Mouse (Mus musculus) ES-CJ7 (cell line): Measurements from ENCODE around the gene Spats2.
"Not testable (repeated sequence)": the region's sequence is repeated elsewhere in the genome, so short reads cannot be mapped to it uniquely, and the experiment has no call there.

Source experiments
- DNase-seq: peaks from one replicate; pipeline ENCODE4 v3.0.0; 2011; ENCODE audit warnings: low read depth, low spot score

The Spats2 gene

DNA sequence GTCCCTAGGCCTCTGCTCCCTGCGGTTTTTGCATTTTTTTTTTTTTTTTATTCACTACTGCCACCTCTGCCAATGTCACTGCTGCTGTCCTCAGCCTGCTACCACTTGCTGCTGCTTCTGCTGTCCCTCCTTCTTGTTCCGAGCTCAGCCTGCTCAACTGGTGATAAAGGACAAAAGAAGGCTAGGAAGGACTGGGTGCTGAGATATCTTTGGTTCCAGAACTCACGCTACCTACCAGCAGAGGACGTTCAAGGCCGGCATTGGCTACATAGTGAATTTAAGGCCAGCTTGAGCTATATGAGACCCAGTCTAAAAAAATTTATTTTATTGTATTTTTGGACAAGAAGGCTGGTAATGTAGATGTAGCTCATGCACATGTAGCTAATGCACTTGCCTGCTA is 12.7 kb downstream of the Spats2 start:
- no peak for DNase-seq

DNA sequence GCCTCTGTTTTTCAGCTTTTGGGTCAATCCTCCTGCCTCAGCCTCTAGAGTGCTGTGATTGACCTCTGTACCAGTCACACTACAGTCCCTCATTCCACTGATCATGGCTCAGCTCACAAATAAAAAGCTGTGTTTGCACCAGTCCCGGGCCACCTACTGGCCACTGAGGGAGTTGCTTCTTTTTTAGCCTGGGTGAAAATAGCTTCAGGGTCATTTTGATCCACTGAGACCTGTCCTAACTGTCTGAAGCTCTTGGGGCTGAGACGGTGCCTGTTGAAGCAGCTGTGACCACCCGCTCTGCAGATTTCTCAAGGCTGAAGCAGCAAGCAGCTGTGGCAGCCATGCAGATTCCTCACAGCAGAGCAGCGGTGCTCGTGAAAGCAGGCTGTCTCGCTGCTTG is 14.0 kb downstream of the Spats2 start:
- peak; percentile 62 for DNase-seq

DNA sequence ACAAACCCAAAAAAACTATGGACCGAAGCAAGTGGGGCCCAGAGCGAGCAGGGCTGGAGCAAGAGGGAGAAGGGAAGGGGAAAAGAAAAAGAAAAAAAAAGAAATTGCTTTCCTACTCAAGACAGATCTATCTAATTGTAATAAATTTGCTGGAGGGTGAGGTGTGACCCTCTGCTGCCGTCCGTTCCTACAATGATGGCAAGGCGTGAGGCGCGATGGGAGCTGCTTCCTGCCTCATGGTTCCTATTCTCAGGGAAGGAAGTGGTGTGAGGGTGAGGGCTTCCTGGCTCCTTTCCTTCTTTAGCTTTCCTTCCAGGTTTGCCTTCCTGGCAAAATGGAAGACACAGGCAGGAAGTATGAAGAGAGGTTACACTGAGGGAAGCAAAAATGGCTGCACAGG is 24.8 kb downstream of the Spats2 start:
- no peak for DNase-seq

DNA sequence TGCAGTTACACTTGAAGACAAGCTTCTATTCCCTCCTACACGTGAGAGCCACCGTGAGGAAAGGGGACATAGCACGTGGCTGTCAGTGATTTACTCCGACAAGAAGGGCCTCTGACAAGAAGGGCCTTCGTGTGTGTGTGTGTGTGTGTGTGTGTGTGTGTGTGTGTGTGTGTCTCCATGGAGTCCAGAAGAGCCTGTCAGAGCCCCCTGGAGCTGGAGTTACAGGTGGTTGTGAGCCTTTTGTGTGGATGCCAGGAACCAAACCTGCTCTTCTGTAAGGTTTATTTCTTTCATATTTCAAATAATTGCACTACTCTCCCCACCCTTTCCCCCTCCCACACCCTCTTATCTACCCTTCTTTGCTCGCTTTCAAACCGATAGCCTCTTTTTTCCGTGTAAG is 25.6 kb downstream of the Spats2 start:
- DNase-seq, result no peak

DNA sequence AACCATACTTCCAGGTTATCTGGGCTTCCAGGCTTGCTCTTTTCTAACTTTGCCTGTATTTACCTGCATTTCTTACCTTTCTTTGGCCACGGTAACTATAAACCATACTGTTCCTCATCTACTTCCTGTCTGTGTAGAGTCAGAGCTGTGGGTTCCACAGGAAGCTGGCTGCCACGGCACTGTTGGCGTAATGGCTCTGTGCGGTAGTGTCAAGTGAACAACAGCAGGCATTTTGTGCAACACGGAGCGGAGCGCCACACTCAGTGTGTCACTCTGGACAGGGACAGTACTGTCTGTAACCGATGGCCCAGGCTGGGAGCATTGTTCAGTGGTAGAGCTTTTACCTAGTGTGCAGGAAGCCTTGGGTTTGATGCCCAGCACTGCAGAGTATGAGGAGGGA is 27.8 kb downstream of the Spats2 start:
- no peak for DNase-seq

DNA sequence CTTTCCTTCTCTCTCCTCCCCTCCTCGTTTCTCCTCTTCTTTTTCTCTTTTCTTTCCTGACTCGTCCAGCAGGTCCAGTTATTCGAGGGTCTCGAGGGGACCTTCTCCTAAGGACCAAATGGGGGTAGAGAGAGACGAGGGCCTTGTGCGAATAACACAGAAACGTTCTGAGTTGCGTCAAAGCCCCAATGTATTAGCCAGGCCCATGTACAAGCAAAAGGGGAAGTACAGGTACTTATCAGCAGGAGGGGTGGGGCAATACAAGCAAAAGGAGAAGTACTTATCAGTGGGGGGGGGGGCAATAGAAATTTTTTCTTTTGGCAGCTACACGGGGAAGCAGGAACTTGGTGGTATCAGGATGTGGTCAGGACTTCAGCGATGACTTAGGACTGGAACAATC is 28.8 kb downstream of the Spats2 start:
- not testable (repeated sequence) for DNase-seq

DNA sequence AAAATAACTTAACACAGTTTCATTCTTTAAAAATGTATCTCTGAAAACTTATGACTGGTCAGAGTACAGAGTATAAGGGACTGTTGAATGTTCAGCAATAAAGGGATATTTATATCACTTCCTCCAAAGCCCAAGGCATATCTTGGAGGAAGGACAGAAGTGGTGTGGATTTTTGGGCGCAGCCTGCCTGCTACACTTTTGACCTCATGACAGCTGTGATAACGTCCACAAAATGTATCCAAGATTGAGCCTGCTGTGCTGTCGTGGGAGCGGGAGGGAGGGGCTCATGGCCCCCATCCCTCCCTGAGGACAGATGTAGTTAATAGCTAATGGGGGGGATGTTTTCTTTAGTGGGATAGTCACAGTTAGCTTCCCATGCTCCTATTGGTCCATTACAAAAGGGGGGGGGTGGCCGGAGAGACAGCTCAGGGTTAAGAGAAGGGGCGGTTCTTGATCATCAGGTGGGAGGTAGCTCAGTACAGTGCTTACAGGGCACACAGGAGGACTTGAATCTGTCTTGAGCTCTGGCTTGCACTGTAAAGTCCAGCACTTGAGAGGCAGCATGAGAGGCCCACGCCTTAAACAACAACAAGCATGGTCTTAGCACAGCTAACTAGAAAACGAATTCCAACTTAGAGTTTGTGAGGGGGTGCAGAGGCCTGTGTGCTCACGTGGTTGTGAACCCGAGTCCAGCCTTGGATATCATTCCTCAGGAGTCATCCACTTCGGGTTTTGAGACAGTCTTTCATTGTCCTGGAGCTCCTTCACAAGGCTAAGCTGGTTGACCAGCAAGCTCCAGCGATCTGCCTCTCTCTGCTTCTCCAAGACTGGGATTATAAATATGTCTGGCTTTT is 38.0 kb downstream of the Spats2 start:
- DNase-seq, result no peak

DNA sequence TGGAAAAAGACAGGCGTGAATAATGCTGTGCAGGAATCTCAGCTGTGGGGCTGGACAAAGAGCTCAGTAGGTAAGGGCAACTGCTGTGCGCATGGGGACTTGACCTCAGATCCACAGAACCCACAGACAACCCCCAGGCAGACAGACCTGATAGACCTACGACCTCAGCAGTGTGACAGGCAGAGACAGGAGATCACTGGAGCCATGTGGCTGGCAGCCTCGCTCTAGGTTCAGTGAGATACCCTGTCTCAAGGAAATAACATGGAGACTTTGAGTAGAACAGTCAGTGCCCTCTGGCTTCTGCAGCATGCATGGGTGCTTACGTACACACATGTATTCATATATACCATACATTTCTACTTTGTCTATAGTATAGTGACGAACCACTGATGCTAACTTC is 46.4 kb downstream of the Spats2 start:
- no peak for DNase-seq

DNA sequence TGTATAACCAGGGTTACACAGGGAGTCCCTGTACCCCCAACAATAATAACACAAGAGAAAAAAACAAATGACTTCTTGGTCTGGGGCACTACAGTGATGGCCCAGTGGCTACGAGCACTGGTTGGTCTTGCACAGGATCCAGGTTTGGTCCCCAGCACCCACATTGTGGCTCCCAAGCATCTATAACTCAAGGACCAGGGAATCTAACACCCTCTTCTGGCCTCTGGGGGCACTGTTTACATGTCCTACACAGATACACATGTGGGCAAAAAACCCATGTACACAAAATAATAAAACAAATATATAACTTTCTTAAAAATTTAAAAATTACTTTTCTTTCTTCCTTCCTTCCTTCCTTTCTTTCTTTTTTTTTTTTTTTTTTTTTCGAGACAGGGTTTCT is 53.9 kb downstream of the Spats2 start:
- no peak for DNase-seq

DNA sequence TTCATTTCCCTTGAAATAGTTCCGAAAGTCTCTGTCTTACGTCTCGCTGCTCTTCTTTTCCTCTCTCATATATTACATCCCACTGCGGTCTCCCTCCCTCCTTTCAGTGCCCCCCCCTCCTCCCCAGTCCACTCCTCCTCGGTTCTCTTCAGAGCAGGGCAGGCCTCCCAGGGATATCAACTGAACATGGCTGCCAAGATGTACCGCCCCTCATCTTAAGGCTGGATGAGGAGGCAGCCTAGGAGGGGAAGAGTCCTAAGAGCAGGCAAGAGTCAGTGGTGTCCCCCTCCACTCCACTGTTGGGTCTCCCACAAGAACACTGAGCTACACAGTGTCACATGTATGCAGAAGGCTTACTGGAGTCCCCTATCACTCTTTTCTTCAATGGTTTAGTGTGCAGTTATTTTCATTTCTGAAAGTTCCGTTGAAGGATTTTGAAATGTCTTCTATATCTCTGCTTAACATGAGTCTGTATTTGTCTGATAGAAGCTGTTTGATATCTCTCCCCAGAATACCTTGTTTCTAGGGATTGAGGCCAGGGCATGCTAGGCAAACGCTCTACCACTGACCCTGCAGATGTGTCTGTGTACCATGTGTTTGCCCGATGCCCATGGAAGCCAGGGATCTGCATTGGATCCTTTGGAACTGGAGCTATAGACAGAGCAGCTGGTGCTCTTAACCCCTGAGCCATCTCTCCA is 58.6 kb downstream of the Spats2 start:
- no peak for DNase-seq

DNA sequence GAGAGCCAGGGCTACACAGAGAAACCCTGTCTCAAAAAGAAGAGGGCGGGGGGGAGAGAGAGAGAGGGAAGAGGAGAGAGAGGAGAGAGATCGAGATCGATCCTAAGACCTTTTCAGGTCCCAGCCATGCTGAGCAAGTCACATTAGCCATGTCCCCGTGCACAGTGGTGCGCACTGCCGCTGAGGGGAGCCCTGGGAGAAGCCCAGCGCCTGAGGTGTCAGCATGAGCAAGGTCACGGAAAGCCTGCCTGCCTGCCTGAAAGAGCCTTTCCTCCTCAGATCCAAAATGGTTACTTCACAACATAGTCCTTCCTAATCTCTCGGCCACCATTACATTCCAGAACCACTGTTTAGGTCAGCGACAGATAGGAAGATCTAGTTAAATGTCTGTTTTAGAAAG is 68.6 kb downstream of the Spats2 start:
- DNase-seq, result peak; percentile 57

DNA sequence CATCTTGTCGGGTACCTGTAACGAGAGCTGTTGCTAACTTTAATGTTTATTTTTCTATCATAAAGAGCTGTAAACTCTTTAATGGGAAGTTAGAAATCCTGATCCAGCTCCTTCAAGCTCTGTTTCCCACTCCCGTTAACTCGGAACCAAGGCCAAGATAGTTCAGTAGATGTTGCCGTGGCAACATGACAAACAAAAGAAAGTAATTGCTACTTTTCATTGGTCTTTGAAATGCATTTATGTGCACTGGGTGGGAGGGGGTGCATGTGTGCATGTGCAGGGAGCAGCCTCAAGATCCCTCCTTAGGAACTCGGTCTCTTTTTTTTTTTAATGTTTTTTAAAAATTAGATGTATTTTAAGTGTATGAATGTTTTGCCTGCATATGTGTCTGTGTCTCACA is 69.3 kb downstream of the Spats2 start:
- peak; percentile 52 for DNase-seq

DNA sequence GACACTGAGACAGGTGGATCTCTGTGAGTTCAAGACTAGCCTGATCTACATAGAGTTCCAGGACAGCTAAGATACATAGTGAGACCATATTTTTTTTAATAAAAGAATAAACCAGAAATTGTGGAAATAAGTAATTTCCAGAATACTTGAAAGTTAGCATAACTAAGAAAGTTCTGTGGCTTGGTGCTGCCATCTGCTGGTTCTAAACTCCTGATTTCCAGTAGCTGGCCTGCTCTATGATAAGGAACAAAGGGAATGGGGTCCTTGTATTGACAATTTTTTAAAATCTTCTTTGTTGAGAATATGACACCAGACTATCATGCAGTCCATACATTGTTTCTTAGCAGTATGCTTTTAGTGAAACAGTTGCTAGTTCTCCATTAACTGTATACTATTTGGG is 73.0 kb downstream of the Spats2 start:
- no peak for DNase-seq

DNA sequence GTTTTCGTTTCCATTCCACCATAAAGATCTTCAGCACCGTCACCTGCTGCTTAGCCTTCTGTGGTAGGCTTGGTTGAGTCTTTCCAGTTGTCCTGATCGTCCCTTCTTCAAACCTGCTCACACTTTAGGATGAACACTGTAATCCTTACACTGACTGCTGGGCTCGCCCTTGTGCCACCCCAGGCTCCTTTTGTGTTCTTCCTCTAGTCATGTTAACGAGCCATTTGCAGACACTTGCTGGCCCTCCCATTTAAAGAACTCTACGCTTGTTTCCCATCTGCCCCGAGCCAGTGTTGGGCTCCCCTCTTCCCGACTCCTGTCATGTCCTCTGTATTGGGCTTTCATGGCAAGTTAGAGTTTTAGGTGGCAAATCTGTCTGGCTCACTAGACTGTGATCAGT is 80.2 kb downstream of the Spats2 start:
- peak; percentile 64 for DNase-seq

DNA sequence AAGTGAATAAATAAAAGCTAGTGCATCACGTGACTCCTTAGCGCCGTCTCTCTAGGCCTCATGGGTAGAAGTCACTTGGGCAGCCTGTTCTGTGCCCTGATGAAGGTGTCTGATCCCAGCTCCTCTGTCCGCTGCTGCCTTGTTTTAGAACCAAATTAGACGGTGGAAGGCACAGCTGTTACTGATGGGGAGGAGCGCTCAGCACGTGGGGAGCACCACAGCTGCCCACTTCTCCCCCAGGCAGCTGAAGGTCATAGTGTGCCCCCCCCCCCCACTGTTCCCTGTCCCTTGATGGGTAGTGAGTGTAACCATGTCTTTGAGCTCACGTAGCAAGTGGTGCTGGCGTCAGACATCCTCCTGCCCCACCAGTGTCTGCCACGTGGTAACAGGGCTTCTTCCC is 87.5 kb downstream of the Spats2 start:
- DNase-seq, result no peak

DNA sequence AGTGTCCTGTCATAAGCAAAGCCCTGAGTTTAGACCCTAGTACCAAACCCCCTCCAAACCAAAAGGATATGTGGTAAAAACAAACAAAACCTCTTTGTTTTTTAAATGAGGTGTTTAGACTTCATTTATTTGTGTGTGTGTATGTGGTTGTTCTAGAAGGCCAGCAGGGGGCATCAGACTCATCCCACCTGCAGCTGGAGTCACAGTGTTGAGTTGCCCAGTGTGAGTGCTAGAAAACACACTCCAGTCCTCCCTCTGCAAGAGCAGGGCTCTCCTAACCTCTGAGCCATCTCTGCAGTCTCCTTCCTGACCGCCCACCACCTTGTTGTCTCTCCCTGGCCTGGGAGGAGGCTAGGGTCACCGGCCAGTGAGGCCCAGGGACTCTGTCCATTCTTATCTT is 89.2 kb downstream of the Spats2 start:
- peak; percentile 89 for DNase-seq

DNA sequence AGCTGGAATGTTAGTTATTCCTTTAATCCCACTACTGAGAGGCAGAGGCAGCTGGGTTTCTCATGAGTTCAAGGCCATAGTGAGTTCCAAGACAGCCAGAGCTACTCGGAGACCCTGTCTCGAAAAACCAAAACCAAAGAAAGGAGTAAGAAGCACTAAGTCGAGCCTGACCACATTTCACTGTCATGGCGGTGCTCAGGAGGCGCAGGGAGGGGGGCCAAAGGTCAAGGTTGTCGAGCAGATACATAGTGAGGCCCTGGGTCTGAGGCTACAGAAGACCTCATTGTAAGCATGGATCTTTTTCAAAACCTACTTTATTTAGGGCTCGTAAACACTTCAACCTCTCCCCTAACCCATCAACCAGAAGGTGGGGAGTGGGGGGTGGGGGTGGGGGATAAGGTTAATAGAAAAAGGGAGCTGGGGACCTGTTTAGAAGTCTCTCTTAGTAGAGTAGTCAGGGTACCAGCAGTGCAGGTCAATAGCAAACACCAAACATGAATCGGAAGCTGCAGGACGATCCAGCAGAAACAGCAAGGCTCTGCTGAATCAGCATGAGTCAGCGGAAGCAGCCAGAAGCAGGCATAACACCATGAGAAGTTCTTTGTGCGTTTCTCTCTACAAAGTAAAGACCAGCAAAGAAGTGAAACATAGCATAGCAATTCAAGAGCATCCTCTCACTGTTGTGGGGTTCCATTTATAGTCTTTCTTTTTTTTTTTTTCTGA is 90.2 kb downstream of the Spats2 start:
- DNase-seq, result peak; percentile 82

DNA sequence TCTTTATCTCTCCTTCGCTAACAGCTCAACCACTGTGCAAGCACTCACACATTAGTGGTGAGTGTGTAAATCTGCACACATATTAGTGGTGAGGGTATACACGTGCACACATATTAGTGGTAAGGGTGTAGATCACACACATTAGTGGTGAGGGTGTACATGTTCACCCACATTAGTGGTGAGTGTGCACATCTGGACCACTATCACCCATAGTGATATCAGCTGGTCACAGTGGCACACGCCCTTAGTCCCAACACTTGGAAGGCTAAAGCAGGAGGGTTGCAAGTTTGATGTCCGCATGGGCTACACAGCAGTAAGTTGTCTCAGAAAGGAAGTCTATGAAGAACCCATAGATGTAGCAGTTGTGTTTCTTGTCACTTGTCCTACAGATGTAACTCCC is 91.9 kb downstream of the Spats2 start:
- DNase-seq, result no peak

DNA sequence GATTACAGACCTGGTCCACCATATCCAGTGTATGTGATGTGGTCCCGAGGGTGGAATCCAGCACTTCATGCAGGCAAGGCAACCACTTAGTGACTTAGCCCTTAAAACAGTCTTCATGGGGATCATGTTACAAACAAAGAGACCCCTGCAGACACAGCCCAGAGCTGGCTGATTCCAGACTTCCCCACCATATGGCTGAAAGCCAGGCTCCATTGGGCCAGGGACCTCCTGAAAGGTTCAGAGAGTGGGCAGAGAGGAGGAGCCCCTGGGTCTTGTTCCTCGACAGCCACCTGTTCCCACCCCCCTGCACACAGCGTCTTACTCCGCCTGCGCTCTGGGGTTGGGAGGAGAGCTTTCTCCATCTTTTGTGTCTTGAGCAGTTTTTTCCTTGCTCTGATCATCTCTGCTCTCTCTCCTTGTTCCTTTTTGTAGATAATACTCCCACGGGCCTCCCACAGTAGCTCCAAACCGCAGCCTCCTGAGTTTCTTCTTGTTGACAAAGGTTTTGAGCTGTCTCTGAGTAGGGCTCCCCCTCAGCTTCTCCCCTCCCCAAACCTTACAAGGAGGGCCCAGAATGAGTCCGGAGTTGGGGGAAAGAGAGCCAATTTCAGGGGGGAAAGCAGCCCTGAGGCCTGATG is 95.7 kb downstream of the Spats2 start:
- DNase-seq, result peak; percentile 42

DNA sequence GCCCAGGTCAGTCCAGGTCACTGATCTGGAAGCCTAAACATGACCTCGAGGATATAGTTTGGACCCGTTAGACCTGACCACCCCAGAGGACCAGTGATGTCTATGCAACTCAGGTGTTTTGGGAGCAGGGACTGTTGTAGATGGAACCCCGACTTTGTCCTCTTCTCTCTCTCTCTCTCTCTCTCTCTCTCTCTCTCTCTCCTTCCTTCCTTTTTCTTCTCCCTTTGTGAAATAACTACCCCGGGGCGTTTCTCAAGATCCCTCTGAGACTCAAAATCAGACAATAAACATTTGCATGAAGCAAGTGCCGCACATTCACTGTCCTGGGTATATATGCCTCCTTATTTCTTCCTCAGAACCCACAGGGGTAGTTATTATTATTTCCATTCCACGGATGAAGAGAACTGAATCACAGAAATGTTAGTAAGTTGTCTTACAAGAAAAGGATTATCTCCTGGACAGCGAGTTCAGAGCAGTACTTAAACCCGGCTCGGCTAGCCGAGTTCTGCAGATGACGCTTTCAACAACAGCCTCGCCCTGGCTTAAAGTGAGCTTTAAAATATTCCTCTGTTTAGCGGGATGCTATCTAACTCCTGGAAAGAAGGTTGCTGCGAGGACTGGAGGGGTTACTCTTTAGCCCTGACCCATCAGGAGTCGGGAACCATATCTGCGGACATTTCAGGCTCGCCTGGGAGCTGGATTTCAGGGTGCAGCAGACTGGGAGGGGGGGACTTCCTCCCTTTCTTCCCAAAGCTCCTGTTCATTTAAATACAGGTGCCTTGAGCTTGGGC is 97.3 kb downstream of the Spats2 start:
- no peak for DNase-seq

DNA sequence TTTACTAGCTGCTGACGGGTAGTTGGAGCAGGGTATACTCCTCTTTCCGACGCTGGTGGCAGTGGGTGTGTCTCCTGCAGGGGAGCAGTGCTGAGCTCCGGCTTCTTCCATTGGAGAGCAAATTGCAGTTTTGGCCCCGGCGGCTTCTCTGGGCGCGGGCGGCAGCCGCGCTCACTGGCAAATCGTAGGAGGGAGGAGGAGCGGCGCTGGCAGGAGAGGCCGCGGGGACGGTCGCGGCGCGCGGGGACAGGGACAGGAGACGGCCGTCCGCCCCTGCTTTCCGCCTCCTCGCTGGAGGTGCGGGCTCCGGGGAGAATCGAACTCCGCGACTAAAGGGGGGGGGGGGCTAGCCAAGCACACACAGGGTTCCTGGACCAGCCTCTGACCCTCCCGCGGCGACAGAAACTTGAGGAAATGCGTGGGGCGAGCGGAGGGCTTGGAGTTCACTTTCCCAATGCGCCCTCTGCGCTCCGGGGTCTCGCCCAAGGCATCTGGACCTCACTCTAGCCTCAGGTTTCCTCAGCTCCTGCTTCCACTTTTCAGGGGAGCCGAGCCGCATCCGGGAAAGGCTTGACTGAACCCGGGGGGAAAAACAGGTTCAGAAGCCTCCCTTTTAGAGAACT is 98.0 kb downstream of the Spats2 start:
- peak; percentile 65 for DNase-seq
